14 mouse cellular contexts compared by ENCODE assay signal in the genomic region with DNA sequence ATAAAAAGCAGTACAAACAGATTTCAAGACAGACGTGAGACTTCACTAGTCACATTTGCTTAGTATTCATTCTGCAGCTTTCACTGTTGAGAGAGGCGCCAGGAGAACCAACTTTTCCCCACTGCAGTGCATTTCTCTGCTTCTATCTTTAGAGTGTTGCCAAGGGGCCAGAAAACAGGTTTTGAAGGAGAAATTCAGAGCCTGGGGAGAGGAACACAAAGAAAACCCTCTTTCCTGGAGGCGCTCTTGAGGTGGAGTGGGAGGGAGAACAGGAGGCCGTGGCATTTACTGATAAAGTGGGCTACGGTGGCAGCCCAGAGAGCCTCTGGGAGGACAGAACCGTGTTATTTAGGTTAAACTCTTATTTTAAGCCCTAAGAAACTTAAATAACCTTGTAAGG. TPM values are rescaled to one million over a fixed set of nuclear protein-coding genes. Genes with fewer than 3 reads are reported as not detected.
DNase-seq lines count a peak whose midpoint lies in the region; ATAC-seq and TF ChIP-seq lines count a peak whose summit lies in the region.
"Had no signal": no experiment of that assay in that cellular context is flagged by ENCODE, and none has a peak within 500 bp of the region (broad histone marks: within the 10 kb centered on the region; RNA-seq: fewer than 3 reads in every experiment).

No protein-coding gene starts in this region.

- no peak overlapping the region for H3K4me2 ChIP-seq in heart, postnatal 0 days (ENCODE audit: low read depth, low read length)
- no peak overlapping the region for H3K4me2 ChIP-seq in lung, embryonic 15.5 days
- no peak overlapping the region for H3K4me2 ChIP-seq in hindbrain, postnatal 0 days (ENCODE audit: low read depth, low read length)
- no peak overlapping the region for H3K4me2 ChIP-seq in neural tube, embryonic 14.5 days (ENCODE audit: low read depth, low read length)

- peaks cover 21% of the 10 kb centered on the region for H3K36me3 ChIP-seq in heart, postnatal 0 days (replicated peaks; ENCODE audit: control insufficient read depth, insufficient read depth, low read length)
- no peaks in the 10 kb centered on the region for H3K36me3 ChIP-seq in lung, embryonic 15.5 days
- H3K36me3 ChIP-seq in hindbrain, postnatal 0 days (ENCODE audit: insufficient read depth, low read length) = peaks cover 5% of the 10 kb centered on the region; the same call in 1 of the 2 replicates
- H3K36me3 ChIP-seq in neural tube, embryonic 14.5 days (ENCODE audit: control insufficient read depth, insufficient read depth, low read length) = no peaks in the 10 kb centered on the region; the same call in 1 of the 2 replicates

- H3K4me3 ChIP-seq in heart, postnatal 0 days (ENCODE audit: low read depth, low read length) = no peak overlapping the region
- H3K4me3 ChIP-seq in lung, embryonic 15.5 days = no peak overlapping the region
- H3K4me3 ChIP-seq in hindbrain, postnatal 0 days (ENCODE audit: low read length) = no peak overlapping the region
- H3K4me3 ChIP-seq in neural tube, embryonic 14.5 days (ENCODE audit: low read depth, low read length) = no peak overlapping the region
- H3K4me3 ChIP-seq: gastrocnemius, adult 2 months had no signal

- H3K27ac ChIP-seq in heart, postnatal 0 days (ENCODE audit: low read depth) = peak overlapping the region; percentile 31; the same call in 1 of the 2 replicates
- peak overlapping the region; percentile 90 for H3K27ac ChIP-seq in lung, embryonic 15.5 days
- peak overlapping the region; percentile 62 for H3K27ac ChIP-seq in hindbrain, postnatal 0 days
- peak overlapping the region; percentile 23; the same call in 1 of the 2 replicates for H3K27ac ChIP-seq in neural tube, embryonic 14.5 days (ENCODE audit: low read depth, low read length)
- H3K27ac ChIP-seq: gastrocnemius, adult 2 months; kidney, postnatal 0 days had no signal

- no peaks in the 10 kb centered on the region for H3K9me3 ChIP-seq in heart, postnatal 0 days (replicated peaks; ENCODE audit: control insufficient read depth, low read length)
- H3K9me3 ChIP-seq in lung, embryonic 15.5 days = no peaks in the 10 kb centered on the region
- H3K9me3 ChIP-seq in hindbrain, postnatal 0 days (ENCODE audit: low read length) = no peaks in the 10 kb centered on the region
- no peaks in the 10 kb centered on the region for H3K9me3 ChIP-seq in neural tube, embryonic 14.5 days (ENCODE audit: control insufficient read depth, low read length)

- H3K27me3 ChIP-seq in heart, postnatal 0 days (ENCODE audit: control insufficient read depth, insufficient read depth, low read length) = no peaks in the 10 kb centered on the region
- no peaks in the 10 kb centered on the region for H3K27me3 ChIP-seq in lung, embryonic 15.5 days
- H3K27me3 ChIP-seq in hindbrain, postnatal 0 days (ENCODE audit: insufficient read depth, low read length) = no peaks in the 10 kb centered on the region
- H3K27me3 ChIP-seq in neural tube, embryonic 14.5 days (ENCODE audit: control insufficient read depth, insufficient read depth, low read length) = no peaks in the 10 kb centered on the region
- H3K27me3 ChIP-seq: CH12.LX had no signal

- WGBS in heart, postnatal 0 days = 42% methylated on average over 6 of the region's 6 CpGs
- 54% methylated on average over 6 of the region's 6 CpGs for WGBS in lung, embryonic 15.5 days
- 71% methylated on average over 6 of the region's 6 CpGs for WGBS in hindbrain, postnatal 0 days
- WGBS in neural tube, embryonic 14.5 days = 77% methylated on average over 6 of the region's 6 CpGs

- peaks cover 18% of the 10 kb centered on the region for H3K4me1 ChIP-seq in heart, postnatal 0 days (ENCODE audit: control insufficient read depth, insufficient read depth)
- H3K4me1 ChIP-seq in lung, embryonic 15.5 days = peaks cover 33% of the 10 kb centered on the region
- no peaks in the 10 kb centered on the region for H3K4me1 ChIP-seq in hindbrain, postnatal 0 days (ENCODE audit: insufficient read depth, low read length)
- H3K4me1 ChIP-seq in neural tube, embryonic 14.5 days (ENCODE audit: control insufficient read depth, insufficient read depth, low read length) = no peaks in the 10 kb centered on the region

- no peak for TF ChIP-seq EP300 in heart, postnatal 0 days (IDR thresholded peaks at IDR 0.05; ENCODE audit: low read depth)

- H3K9ac ChIP-seq in heart, postnatal 0 days (replicated peaks; ENCODE audit: low read depth, low read length) = no peak overlapping the region
- H3K9ac ChIP-seq in lung, embryonic 15.5 days = no peak overlapping the region
- H3K9ac ChIP-seq in hindbrain, postnatal 0 days (replicated peaks; ENCODE audit: low read length) = no peak overlapping the region
- no peak overlapping the region for H3K9ac ChIP-seq in neural tube, embryonic 14.5 days (replicated peaks; ENCODE audit: low read depth, low read length)

- no peak for TF ChIP-seq CTCF in heart, postnatal 0 days (IDR thresholded peaks at IDR 0.05; ENCODE audit: low read depth)
- TF ChIP-seq CTCF in hindbrain, postnatal 0 days (IDR thresholded peaks at IDR 0.05; ENCODE audit: low read depth) = no peak

- DNase-seq in heart, postnatal 0 days (ENCODE audit: low spot score) = no peak
- no peak for DNase-seq in heart, adult 8-10 months (ENCODE audit: low spot score)
- no peak for DNase-seq in lung, adult 18-20 months
- DNase-seq in hindbrain, postnatal 0 days (ENCODE audit: low spot score) = no peak
- no peak for DNase-seq in spleen, adult 12 weeks (ENCODE audit: low spot score)
- DNase-seq: cerebellum, adult 9-11 months; gastrocnemius, adult 2 months; spleen, adult 18-20 months had no signal

- ATAC-seq in heart, postnatal 0 days (ENCODE audit: insufficient read depth, low read depth) = no peak
- ATAC-seq in lung, embryonic 15.5 days (ENCODE audit: borderline replicate concordance, extremely low read depth, low FRiP score, low TSS enrichment) = peak; percentile 36; the same call in 1 of the 2 replicates
- no peak for ATAC-seq in hindbrain, postnatal 0 days
- no peak for ATAC-seq in neural tube, embryonic 14.5 days (ENCODE audit: low read depth)

RNA-seq across cellular contexts. Expression of a gene that starts 33.3 kb away (rescaled TPM):
- total RNA-seq in heart, postnatal 0 days (2014; rRNA removed; ENCODE audit: low replicate concordance) = 0.58 TPM in 1 of 2 replicates, not detected in the other
- 0.07 and 0.14 TPM in 2 replicates for polyA plus RNA-seq in heart, postnatal 0 days (2015; fragmentation: Nextera tagmentation; extraction: Ambion mirVana)
- total RNA-seq in heart, adult 8-10 months (2022) = under 1 TPM in 3 of 4 experiments, not detected in 1; 0.09 to 0.47 (median 0.11) TPM
- 0.14 TPM in 1 of 2 replicates, not detected in the other for polyA plus RNA-seq in lung, embryonic 15.5 days (2015; fragmentation: Nextera tagmentation; extraction: Ambion mirVana)
- total RNA-seq in hindbrain, postnatal 0 days (2014; rRNA removed) = 0.05 TPM in 1 of 2 replicates, not detected in the other
- polyA plus RNA-seq in hindbrain, postnatal 0 days (2015; fragmentation: Nextera tagmentation; extraction: Ambion mirVana) = 0.06 and 0.21 TPM in 2 replicates
- polyA plus RNA-seq in neural tube, embryonic 14.5 days (2014; fragmentation: Nextera tagmentation; extraction: Ambion mirVana) = 0.08 TPM in 1 of 2 replicates, not detected in the other
- total RNA-seq: gastrocnemius, adult 2 months had no signal
- polyA plus RNA-seq: forebrain, embryonic 11.5 days; limb, embryonic 11.5 days had no signal

Comparison
In these comparisons a context has a peak if more than half of its experiments do, and no peak if none do; other contexts are left out.
1. H3K27ac ChIP-seq: peak in every context shown above with its lines; median percentile 90 in lung, embryonic 15.5 days; 62 in hindbrain, postnatal 0 days; 31 in heart, postnatal 0 days; 23 in neural tube, embryonic 14.5 days.